Mouse (Mus musculus): ENCODE measurements at regions not wholly inside any gene's neighbourhood (a gene's known extent, or its start where the extent isn't known, plus 50 kb on each side); places are given as distances from the start of the nearest gene placed in this dataset.

DNA sequence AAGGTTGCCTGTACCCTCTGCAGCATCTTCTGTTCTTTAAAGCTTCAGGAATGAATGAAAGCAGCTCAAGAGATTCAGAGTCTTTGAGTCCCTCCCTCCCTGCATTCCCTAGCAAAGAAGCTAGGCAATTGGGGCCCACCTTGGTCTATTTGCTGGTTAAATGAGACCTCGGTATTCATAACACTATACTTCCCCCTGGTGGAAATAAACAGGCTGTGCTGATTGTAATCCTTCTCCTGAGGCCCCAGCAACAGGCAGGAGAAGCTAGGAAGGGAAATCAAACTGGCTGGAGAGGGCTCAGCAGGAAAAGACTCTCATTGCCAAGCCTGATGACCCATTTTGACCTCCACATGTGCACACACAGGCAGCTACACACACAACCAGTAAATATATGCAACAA is 137.1 kb downstream of the Sh3bp4 start:
- DNase-seq (ENCODE audit: low spot score in 2 of 2), result no peak
- intact Hi-C loops (cut with DNase I), result no loop called here

DNA sequence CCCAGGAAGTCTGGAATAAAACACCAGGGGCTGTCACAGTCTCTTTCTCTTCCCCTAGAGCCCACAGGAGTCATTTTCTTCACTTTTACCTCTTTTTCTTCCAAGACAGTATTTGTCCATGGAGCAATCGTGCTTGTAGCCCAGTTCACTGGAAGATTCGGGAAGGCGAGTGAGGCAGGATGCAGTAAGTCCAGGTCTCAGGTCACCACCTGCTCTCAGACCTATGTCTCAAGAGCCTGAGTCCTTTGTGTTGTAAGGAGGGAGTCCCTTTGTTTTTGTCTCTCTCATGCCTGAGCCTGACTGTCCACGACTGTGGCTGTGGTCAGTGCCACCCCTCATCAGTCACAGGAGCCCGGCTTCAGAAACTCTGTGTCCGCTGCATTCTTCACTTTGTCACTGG is 140.9 kb downstream of the Sh3bp4 start:
- intact Hi-C loops (cut with DNase I), result no loop called here
- DNase-seq (ENCODE audit: low spot score in 2 of 2), result no peak

DNA sequence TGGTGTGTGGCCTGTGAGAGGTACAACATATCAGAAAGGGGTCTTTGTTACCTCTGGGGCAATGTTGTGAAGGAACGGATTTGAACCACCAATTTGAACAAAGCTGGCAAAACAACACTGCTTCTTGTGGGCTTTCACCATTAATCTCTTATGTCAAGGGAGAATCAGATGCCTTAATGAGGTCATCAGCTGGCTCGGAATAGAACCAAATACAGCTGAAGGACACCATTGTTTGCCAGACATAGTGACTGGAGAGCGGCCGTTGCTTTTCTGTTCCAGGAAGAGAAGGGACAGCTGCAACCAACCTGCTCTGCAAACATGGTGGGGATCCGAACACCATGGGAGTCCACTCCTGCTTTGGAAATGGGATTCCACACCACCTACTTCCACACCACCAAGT is 158.2 kb downstream of the Sh3bp4 start:
- intact Hi-C loops (cut with DNase I), result no loop called here
- DNase-seq (ENCODE audit: low spot score in 2 of 2), result no peak

- DNase-seq (ENCODE audit: low spot score in 2 of 2), result no peak
- intact Hi-C loops (cut with DNase I), result loop anchor here (10.0 kb wide), 1 partner anchor 373 kb away; no protein-coding TSS in a partner anchor
Measured at GRCm38 (mm10) chr1:89231756-89232155, 161.5 kb downstream of the Sh3bp4 start.

DNA sequence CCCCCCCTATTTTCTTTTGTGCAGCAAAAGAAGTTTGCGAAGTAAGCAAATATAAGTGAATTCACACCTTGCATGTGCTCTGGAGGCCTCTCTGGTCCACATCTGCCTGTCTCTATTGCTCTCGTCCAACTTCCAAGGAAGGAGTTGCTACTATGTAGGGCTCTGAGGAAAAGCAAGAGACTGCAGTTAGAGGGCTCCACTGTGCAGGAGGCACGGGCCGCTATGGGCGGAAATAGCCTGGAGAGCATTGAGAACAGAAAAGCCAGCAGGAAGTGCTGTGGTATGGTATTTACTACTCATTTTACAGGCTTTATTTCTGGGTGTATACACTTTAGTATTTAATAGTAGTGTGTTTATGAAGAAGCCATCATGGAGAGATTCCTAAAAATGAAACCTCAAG is 162.2 kb downstream of the Sh3bp4 start:
- intact Hi-C loops (cut with DNase I), result loop anchor here (10.0 kb wide), 1 partner anchor 372 kb away; no protein-coding TSS in a partner anchor
- DNase-seq (ENCODE audit: low spot score in 2 of 2), result no peak

DNA sequence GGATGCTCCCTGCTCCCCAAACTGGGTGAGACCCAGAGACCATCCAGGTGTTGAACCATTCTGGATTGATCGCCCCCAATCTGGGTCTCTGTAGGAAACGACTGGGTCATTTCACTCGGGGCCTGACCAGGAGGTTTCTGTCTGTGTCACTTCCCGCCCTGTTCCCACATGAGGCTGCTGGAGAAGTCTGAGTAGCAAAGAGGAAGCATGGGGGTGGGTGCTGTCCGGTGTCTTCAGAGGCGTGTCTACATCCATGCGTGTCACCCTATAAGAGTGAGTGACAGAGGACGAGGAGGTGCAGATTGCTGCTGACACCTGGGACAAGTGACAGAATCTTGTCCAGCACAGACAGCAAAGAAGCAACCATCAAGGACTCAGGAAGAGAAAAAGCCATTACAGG is 164.7 kb downstream of the Sh3bp4 start:
- intact Hi-C loops (cut with DNase I), result loop anchor here (1.0 to 10.0 kb wide), 5 partner anchors 67 to 397 kb away; partner anchors contain the start of gene Agap1
- no peak for DNase-seq (ENCODE audit: low spot score in 2 of 2)

DNA sequence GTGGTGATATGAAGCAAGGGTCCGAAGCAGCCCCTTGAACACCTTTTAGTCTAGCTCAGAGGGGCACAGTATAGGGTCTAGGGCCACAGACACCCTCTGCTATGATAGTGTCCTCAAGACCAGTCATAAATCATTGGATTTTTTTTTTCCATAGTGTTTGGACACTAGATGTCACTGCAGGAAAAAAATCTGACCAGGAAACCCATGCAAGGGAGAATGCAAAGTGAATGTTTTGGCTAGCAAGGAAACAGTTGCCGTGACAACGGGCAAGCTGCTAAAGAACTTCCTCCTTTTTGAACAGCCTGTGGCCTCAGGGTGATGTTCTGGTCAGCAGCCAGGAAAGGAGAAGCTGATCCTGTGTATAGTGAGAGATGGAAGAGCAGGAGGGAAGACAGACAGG is 165.1 kb downstream of the Sh3bp4 start:
- intact Hi-C loops (cut with DNase I), result loop anchor here (1.0 to 10.0 kb wide), 5 partner anchors 67 to 397 kb away; partner anchors contain the start of gene Agap1
- peak; percentile 37 to 61 for DNase-seq (ENCODE audit: low spot score in 2 of 2)

- DNase-seq (ENCODE audit: low spot score in 2 of 2), result no peak
- intact Hi-C loops (cut with DNase I), result loop anchor here (5.0 to 10.0 kb wide), 4 partner anchors 65 to 395 kb away; partner anchors contain the start of gene Agap1
Measured at GRCm38 (mm10) chr1:89237696-89238095, 167.5 kb downstream of the Sh3bp4 start.

- intact Hi-C loops (cut with DNase I), result no loop called here
Measured at GRCm38 (mm10) chr1:89244598-89244997, 174.4 kb downstream of the Sh3bp4 start.

DNA sequence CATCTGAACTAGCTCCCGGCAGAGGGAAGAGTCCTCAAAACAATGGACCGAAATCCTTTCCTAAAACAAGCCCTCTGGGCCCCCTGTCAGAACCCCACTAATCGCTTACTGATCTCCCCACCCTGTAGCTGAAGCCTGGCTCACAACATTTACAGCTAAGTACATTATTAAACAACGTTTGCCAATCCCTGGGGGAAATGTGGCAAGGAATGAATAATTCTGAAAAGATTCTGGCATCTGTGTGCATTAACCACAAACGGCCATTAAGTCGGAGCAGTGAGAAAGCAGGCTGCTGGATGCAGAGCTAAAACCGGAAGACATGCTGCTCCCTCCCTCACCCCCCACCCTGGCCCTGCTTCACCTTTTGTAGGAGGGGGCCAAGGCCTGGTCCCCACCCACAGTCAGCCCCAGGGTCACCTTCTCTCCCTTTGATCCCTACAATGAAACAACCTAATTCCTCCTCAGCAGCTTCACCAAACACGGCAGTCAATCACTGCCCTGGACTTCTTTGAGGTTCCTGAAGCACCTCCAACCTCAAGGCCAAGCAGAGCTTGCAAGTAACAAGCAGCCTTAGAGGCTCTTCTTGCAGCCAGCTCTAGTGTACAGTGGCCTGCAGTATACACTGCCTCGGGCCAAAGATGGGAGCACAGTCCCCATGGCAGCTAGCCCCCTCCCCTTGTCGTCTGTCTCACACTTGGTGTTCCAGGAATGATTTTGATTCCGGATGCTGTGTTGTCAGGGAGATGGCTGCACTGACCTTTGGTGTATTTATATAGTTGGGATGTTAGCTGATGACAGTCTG is 175.2 kb downstream of the Sh3bp4 start:
- DNase-seq (ENCODE audit: low spot score in 2 of 2), result no peak
- intact Hi-C loops (cut with DNase I), result no loop called here

More at GRCm38 (mm10) chr1:89244598-89244997, 174.4 kb downstream of the Sh3bp4 start:
- DNase-seq (ENCODE audit: low spot score in 2 of 2), result no peak

- intact Hi-C loops (cut with DNase I), result no loop called here
Measured at GRCm38 (mm10) chr1:89251753-89252152, 181.5 kb downstream of the Sh3bp4 start.

GRCm38 (mm10) chr1:89252528-89252927 is 182.3 kb downstream of the Sh3bp4 start:
- no peak for DNase-seq (ENCODE audit: low spot score in 2 of 2)
- intact Hi-C loops (cut with DNase I), result no loop called here

More at GRCm38 (mm10) chr1:89251753-89252152, 181.5 kb downstream of the Sh3bp4 start:
- no peak for DNase-seq (ENCODE audit: low spot score in 2 of 2)

DNA sequence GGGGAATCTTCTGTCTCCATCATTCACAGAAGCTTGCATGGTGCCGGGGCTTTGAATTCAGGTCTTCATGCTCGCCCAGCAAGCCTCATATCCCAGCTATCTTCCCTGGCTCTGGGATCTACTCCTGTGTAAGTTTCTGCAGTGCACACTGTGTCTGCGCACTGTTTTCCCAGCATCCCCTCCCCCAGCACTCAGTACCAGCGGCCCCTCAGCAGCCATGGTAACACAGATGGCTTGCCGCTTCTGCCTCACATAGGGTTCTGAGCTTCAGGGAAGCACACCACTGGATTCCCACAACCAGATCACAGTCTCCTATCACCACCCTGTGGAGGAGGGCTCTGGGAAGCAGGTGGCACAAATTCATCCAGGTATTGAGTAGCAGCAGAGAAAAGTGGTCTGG is 187.7 kb downstream of the Sh3bp4 start:
- no peak for DNase-seq (ENCODE audit: low spot score in 2 of 2)

DNA sequence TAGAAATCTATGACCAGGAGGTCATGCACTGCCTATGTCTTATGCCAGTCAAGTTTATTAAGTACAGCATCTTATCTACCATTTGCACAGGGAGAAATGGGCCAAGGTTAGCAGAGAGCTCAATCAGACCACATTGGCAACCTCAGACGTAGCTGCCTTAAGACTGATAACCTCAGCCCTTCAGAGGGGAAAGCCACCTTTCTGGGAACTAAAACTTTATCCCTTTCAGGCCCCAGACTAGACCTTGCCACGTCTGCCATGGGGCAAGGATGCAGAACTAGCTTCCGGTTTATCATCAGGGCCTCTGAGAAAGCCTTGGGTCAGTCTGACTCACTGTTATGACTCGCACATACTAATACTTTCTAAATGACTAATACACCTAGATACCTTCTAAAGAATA is 188.8 kb upstream of the Agap1 start:
- intact Hi-C loops (cut with DNase I), result no loop called here
- DNase-seq (ENCODE audit: low spot score in 2 of 2), result no peak

More for the DNA sequence above, 187.7 kb downstream of the Sh3bp4 start:
- intact Hi-C loops (cut with DNase I), result no loop called here

DNA sequence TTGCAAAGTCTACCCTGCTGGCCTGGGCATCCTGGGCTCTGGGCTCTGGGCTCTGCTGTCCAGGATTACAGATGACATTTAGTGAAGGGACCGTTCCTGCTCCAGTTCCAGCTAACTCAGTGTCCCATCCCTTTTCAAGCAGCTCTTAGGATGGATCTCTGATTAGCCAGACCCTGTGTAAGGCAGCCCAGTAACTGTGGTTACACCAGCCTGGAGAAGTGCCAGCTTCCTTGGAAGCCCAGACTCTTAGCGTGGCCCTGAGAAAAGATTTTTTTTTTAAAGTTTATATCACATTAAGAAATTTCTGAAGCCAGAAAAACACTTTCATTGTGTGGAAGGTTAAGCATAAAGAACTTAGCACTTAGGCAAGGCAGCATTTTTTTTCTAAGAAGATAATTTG is 185.8 kb upstream of the Agap1 start:
- intact Hi-C loops (cut with DNase I), result no loop called here
- DNase-seq (ENCODE audit: low spot score in 2 of 2), result no peak

- no peak for DNase-seq (ENCODE audit: low spot score in 2 of 2)
Measured at GRCm38 (mm10) chr1:89271743-89272142, 182.9 kb upstream of the Agap1 start.

DNA sequence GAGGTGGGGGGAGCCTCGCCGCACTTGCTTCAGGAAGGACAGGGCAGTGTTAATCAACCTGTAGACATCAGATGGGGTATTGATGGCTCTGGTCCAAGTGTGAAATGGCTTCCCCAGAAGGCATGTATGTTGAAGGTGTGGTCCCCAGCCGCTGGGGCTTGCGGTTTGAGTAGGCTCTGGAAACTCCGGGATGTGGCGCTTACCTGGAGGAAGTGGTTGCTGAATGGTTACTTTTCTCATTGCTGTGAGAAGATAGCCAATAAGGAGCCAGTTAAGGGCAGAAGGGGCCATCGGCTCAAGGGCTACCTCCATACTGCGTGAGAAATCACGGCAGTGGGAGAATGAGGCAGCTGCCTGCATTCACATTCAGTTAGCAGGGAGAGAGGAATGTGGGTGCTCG is 181.6 kb upstream of the Agap1 start:
- DNase-seq (ENCODE audit: low spot score in 2 of 2), result no peak

More at GRCm38 (mm10) chr1:89271743-89272142, 182.9 kb upstream of the Agap1 start:
- intact Hi-C loops (cut with DNase I), result no loop called here

GRCm38 (mm10) chr1:89273786-89274362 is 180.7 kb upstream of the Agap1 start:
- no peak for DNase-seq (ENCODE audit: low spot score in 2 of 2)
- intact Hi-C loops (cut with DNase I), result no loop called here

More for the DNA sequence above, 181.6 kb upstream of the Agap1 start:
- intact Hi-C loops (cut with DNase I), result no loop called here

- DNase-seq (ENCODE audit: low spot score in 2 of 2), result no peak
- intact Hi-C loops (cut with DNase I), result no loop called here
Measured at GRCm38 (mm10) chr1:89279382-89279781, 175.2 kb upstream of the Agap1 start.

- no peak for DNase-seq (ENCODE audit: low spot score in 2 of 2)
- intact Hi-C loops (cut with DNase I), result no loop called here
Measured at GRCm38 (mm10) chr1:89281107-89281655, 173.4 kb upstream of the Agap1 start.

GRCm38 (mm10) chr1:89285041-89285440 is 169.6 kb upstream of the Agap1 start:
- intact Hi-C loops (cut with DNase I), result no loop called here
- DNase-seq (ENCODE audit: low spot score in 2 of 2), result no peak

Measured in left cerebral cortex, postnatal 36 days (tissue).